In the genomic region with DNA sequence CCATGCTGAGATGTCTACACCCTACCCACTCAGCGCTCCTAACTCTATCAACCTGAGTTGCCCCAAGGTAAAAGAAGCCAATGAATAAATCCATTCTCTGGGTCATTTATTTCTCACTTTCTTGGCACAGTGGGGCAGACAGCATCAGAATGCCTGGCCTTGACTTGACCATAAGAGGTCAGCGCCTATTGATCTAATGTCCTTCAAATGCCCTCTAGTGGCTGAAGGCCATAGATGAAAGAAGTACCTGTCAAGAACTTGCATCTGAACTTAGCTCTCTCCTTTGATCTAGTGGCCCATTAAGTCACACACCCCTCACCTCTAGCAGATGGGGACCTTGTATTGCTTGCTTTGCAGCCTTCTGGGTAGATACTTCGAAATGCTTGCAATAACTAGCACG, we compare ENCODE assay signal across 19 mouse cellular contexts.
DNase-seq lines count a peak whose midpoint lies in the region; ATAC-seq and TF ChIP-seq lines count a peak whose summit lies in the region.
"Had no signal": no experiment of that assay in that cellular context is flagged by ENCODE, and none has a peak within 500 bp of the region (broad histone marks: within the 10 kb centered on the region; RNA-seq: fewer than 3 reads in every experiment).

No protein-coding gene starts in this region.

- TF ChIP-seq RAD21 in CH12.LX (IDR thresholded peaks at IDR 0.05; ENCODE audit: low read depth, low read length): peak; percentile 74

- TF ChIP-seq EP300 in CH12.LX (IDR thresholded peaks at IDR 0.05; ENCODE audit: low read length): no peak

- DNase-seq in hindbrain, postnatal 0 days (ENCODE audit: low spot score): no peak
- no peak for DNase-seq in lung, embryonic 14.5 days
- no peak for DNase-seq in lung, adult 2 months
- no peak for DNase-seq in CH12.LX (ENCODE audit: extremely low read depth)
- DNase-seq in embryo, embryonic 11 days: peak; percentile 6
- DNase-seq: adrenal gland, postnatal 36 days; cerebellum, adult 8-10 months; heart, postnatal 4 days; liver, postnatal 0 days; right cerebral cortex, postnatal 25 days; thymus, postnatal 4 days had no signal

- H3K9me3 ChIP-seq in hindbrain, postnatal 0 days (ENCODE audit: low read length): no peaks in the 10 kb centered on the region
- H3K9me3 ChIP-seq in hindbrain, embryonic 16.5 days (ENCODE audit: control insufficient read depth, low read length): no peaks in the 10 kb centered on the region
- H3K9me3 ChIP-seq in lung, embryonic 14.5 days (ENCODE audit: low read depth, low read length): no peaks in the 10 kb centered on the region
- no peaks in the 10 kb centered on the region for H3K9me3 ChIP-seq in CH12.LX (replicated peaks; ENCODE audit: low read length)
- no peaks in the 10 kb centered on the region for H3K9me3 ChIP-seq in neural tube, embryonic 15.5 days (replicated peaks)
- H3K9me3 ChIP-seq: forebrain, embryonic 12.5 days; limb, embryonic 12.5 days; midbrain, embryonic 10.5 days; neural tube, embryonic 13.5 days had no signal

- H3K4me3 ChIP-seq in hindbrain, postnatal 0 days (ENCODE audit: low read length): no peak overlapping the region
- no peak overlapping the region for H3K4me3 ChIP-seq in hindbrain, embryonic 16.5 days (ENCODE audit: low read length)
- no peak overlapping the region for H3K4me3 ChIP-seq in lung, embryonic 14.5 days (ENCODE audit: low read depth, low read length)
- no peak overlapping the region for H3K4me3 ChIP-seq in lung, adult 2 months (replicated peaks; ENCODE audit: extremely low read depth, low read depth, low read length)
- no peak overlapping the region for H3K4me3 ChIP-seq in CH12.LX (replicated peaks in 1 of 3; ENCODE audit: low read depth in 2 of 3, low read length in 2 of 3, poor library complexity in 1 of 3)
- H3K4me3 ChIP-seq in neural tube, embryonic 15.5 days (replicated peaks): no peak overlapping the region
- H3K4me3 ChIP-seq: forebrain, embryonic 12.5 days; limb, embryonic 12.5 days; midbrain, embryonic 10.5 days; neural tube, embryonic 13.5 days had no signal

- in situ Hi-C loops in CH12.LX (cut with MboI; ENCODE audit: low pct_ligation_motif_present, low pct_unique_long_range_greater_than_20kb, low sequenced_read_pairs): no loop called here

- no peaks in the 10 kb centered on the region for H3K27me3 ChIP-seq in hindbrain, postnatal 0 days (ENCODE audit: insufficient read depth, low read length)
- H3K27me3 ChIP-seq in hindbrain, embryonic 16.5 days (replicated peaks; ENCODE audit: control insufficient read depth, insufficient read depth, low read length): no peaks in the 10 kb centered on the region
- no peaks in the 10 kb centered on the region for H3K27me3 ChIP-seq in lung, embryonic 14.5 days (ENCODE audit: insufficient read depth, low read length)
- no peaks in the 10 kb centered on the region for H3K27me3 ChIP-seq in CH12.LX (replicated peaks)
- H3K27me3 ChIP-seq in neural tube, embryonic 15.5 days (replicated peaks): no peaks in the 10 kb centered on the region
- H3K27me3 ChIP-seq: forebrain, embryonic 12.5 days; limb, embryonic 12.5 days; neural tube, embryonic 13.5 days had no signal

- no peaks in the 10 kb centered on the region for H3K4me1 ChIP-seq in hindbrain, postnatal 0 days (ENCODE audit: insufficient read depth, low read length)
- H3K4me1 ChIP-seq in hindbrain, embryonic 16.5 days (ENCODE audit: control insufficient read depth, insufficient read depth, low read depth, low read length): no peaks in the 10 kb centered on the region
- no peaks in the 10 kb centered on the region for H3K4me1 ChIP-seq in lung, embryonic 14.5 days (ENCODE audit: insufficient read depth)
- no peaks in the 10 kb centered on the region for H3K4me1 ChIP-seq in lung, adult 2 months (ENCODE audit: control insufficient read depth, insufficient read depth, low read length)
- H3K4me1 ChIP-seq in CH12.LX (ENCODE audit: control insufficient read depth in 1 of 2, insufficient read depth in 2 of 2): peaks cover 0 to 7% of the 10 kb centered on the region in 2 experiments; a peak in 2 of 4 replicates
- H3K4me1 ChIP-seq in neural tube, embryonic 15.5 days: peaks cover 7% of the 10 kb centered on the region; the same call in 1 of the 2 replicates
- H3K4me1 ChIP-seq: forebrain, embryonic 12.5 days; limb, embryonic 12.5 days; midbrain, embryonic 10.5 days; neural tube, embryonic 13.5 days had no signal

- dilution Hi-C loops in CH12.LX (cut with MboI; ENCODE audit: extremely low pct_ligation_motif_present, extremely low pct_unique_long_range_greater_than_20kb, low sequenced_read_pairs): no loop called here

- H3K79me2 ChIP-seq in CH12.LX (replicated peaks; ENCODE audit: control insufficient read depth, extremely low read depth, insufficient read depth, poor library complexity, severe bottlenecking): no peaks in the 10 kb centered on the region

- WGBS in hindbrain, postnatal 0 days: 87% methylated on average over 4 of the region's 4 CpGs
- WGBS in hindbrain, embryonic 16.5 days: 85% methylated on average over 4 of the region's 4 CpGs
- WGBS in lung, embryonic 14.5 days: 74% methylated on average over 4 of the region's 4 CpGs
- WGBS in lung, adult 2 months: 79% methylated on average over 4 of the region's 4 CpGs
- 90% methylated on average over 4 of the region's 4 CpGs for WGBS in neural tube, embryonic 15.5 days

- no peak overlapping the region for H3K27ac ChIP-seq in hindbrain, postnatal 0 days
- no peak overlapping the region for H3K27ac ChIP-seq in hindbrain, embryonic 16.5 days (ENCODE audit: low read depth, low read length)
- H3K27ac ChIP-seq in lung, embryonic 14.5 days (ENCODE audit: low read depth): no peak overlapping the region
- H3K27ac ChIP-seq in CH12.LX (ENCODE audit: insufficient read depth, low read depth): no peak overlapping the region
- H3K27ac ChIP-seq in neural tube, embryonic 15.5 days (replicated peaks): no peak overlapping the region
- H3K27ac ChIP-seq: forebrain, embryonic 12.5 days; limb, embryonic 12.5 days; midbrain, embryonic 10.5 days; neural tube, embryonic 13.5 days had no signal

- no peak overlapping the region for H3K9ac ChIP-seq in hindbrain, postnatal 0 days (replicated peaks; ENCODE audit: low read length)
- no peak overlapping the region for H3K9ac ChIP-seq in hindbrain, embryonic 16.5 days (ENCODE audit: low read depth, low read length)
- H3K9ac ChIP-seq in lung, embryonic 14.5 days: no peak overlapping the region
- H3K9ac ChIP-seq in CH12.LX (ENCODE audit: insufficient read depth, low read depth): no peak overlapping the region
- H3K9ac ChIP-seq in neural tube, embryonic 15.5 days (replicated peaks): no peak overlapping the region
- H3K9ac ChIP-seq: forebrain, embryonic 12.5 days; limb, embryonic 12.5 days; liver, postnatal 0 days; neural tube, embryonic 13.5 days had no signal

- no peak overlapping the region for H3K4me2 ChIP-seq in hindbrain, postnatal 0 days (ENCODE audit: low read depth, low read length)
- no peak overlapping the region for H3K4me2 ChIP-seq in hindbrain, embryonic 16.5 days (ENCODE audit: low read length)
- no peak overlapping the region for H3K4me2 ChIP-seq in lung, embryonic 14.5 days
- no peak overlapping the region for H3K4me2 ChIP-seq in CH12.LX (ENCODE audit: insufficient read depth, low read depth, poor library complexity, severe bottlenecking)
- no peak overlapping the region for H3K4me2 ChIP-seq in neural tube, embryonic 15.5 days
- H3K4me2 ChIP-seq: forebrain, embryonic 12.5 days; limb, embryonic 12.5 days; neural tube, embryonic 13.5 days had no signal

- no peaks in the 10 kb centered on the region for H3K36me3 ChIP-seq in hindbrain, postnatal 0 days (ENCODE audit: insufficient read depth, low read length)
- H3K36me3 ChIP-seq in hindbrain, embryonic 16.5 days (ENCODE audit: control insufficient read depth, insufficient read depth, low read length): no peaks in the 10 kb centered on the region
- H3K36me3 ChIP-seq in lung, embryonic 14.5 days (ENCODE audit: insufficient read depth): no peaks in the 10 kb centered on the region
- no peaks in the 10 kb centered on the region for H3K36me3 ChIP-seq in CH12.LX (replicated peaks in 1 of 2; ENCODE audit: control insufficient read depth in 1 of 2, insufficient read depth in 1 of 2, low read length in 1 of 2)
- no peaks in the 10 kb centered on the region for H3K36me3 ChIP-seq in neural tube, embryonic 15.5 days
- H3K36me3 ChIP-seq: forebrain, embryonic 12.5 days; limb, embryonic 12.5 days; midbrain, embryonic 10.5 days; neural tube, embryonic 13.5 days had no signal

- no peak for TF ChIP-seq POLR2A in lung, adult 2 months (IDR thresholded peaks at IDR 0.05; ENCODE audit: borderline replicate concordance, extremely low read depth, low read depth, low read length)
- no peak for TF ChIP-seq POLR2A in CH12.LX (IDR thresholded peaks at IDR 0.05; ENCODE audit: low read depth, low read length)

- no peak for ATAC-seq in hindbrain, postnatal 0 days
- no peak for ATAC-seq in hindbrain, embryonic 16.5 days
- no peak for ATAC-seq in lung, embryonic 14.5 days (ENCODE audit: insufficient read depth)
- no peak for ATAC-seq in activated CD4-positive, CD25-positive, alpha-beta regulatory T cell, adult 4 months
- no peak for ATAC-seq in neural tube, embryonic 15.5 days (ENCODE audit: low FRiP score)
- ATAC-seq: CD4-positive, CD25-positive, alpha-beta regulatory T cell, adult 4 months; liver, postnatal 0 days had no signal

- peak; percentile 25; the same call in 1 of the 2 replicates for TF ChIP-seq CTCF in hindbrain, postnatal 0 days (IDR thresholded peaks at IDR 0.05; ENCODE audit: low read depth)
- peak; percentile 35; the same call in 1 of the 2 replicates for TF ChIP-seq CTCF in lung, embryonic 14.5 days (IDR thresholded peaks at IDR 0.05; ENCODE audit: low read depth)
- no peak for TF ChIP-seq CTCF in lung, adult 2 months (IDR thresholded peaks at IDR 0.05; ENCODE audit: insufficient read depth, low read length)
- TF ChIP-seq CTCF in CH12.LX (conservative IDR thresholded peaks at IDR 0.05 in 1 of 2, IDR thresholded peaks at IDR 0.05 in 1 of 2; ENCODE audit: low read depth in 2 of 2, low read length in 2 of 2): peak in 1 of 2 experiments; percentile 70; a peak in 3 of 4 replicates

TF ChIP-seq in CH12.LX, 34 proteins besides CTCF, POLR2A, EP300 and RAD21:
- peak; percentile 53; the same call in 1 of the 2 replicates for TF ChIP-seq SMC3 (IDR thresholded peaks at IDR 0.05; ENCODE audit: low read depth, low read length)
- TF ChIP-seq POLR2AphosphoS2 (IDR thresholded peaks at IDR 0.05; ENCODE audit: low read depth, low read length): no peak
